Comparison of ENCODE assay signal across 16 mouse cellular contexts in the genomic region with DNA sequence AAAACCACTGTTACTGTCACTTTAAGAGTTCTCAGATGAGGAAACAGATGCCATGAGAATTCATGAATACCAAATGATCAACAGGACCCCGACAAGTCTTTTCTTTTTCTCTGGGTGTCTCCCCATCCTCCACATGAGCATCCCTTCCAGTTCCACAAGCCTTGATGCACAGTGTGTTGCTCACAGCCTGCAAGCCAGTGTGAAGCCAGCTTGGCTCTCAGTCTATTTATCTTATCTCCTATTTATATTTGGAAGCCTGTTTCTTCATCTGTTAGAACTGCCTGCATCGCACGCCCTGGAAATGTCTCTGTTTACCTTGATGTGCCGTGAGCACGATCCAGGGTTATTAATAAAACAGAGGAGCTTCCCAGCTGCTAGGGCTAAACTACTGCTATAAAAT.
DNase-seq lines count a peak whose midpoint lies in the region; ATAC-seq and TF ChIP-seq lines count a peak whose summit lies in the region.
"Had no signal": no experiment of that assay in that cellular context is flagged by ENCODE, and none has a peak within 500 bp of the region (broad histone marks: within the 10 kb centered on the region; RNA-seq: fewer than 3 reads in every experiment).

No protein-coding gene starts in this region.

- intact Hi-C loops in left cerebral cortex, postnatal 4 days (cut with DNase I), result no loop called here
- intact Hi-C loops in left cerebral cortex, postnatal 14 days (cut with DNase I), result no loop called here

- no peaks in the 10 kb centered on the region for H3K9me3 ChIP-seq in forebrain, embryonic 16.5 days (ENCODE audit: control insufficient read depth, low read length)
- H3K9me3 ChIP-seq in limb, embryonic 10.5 days (replicated peaks), result no peaks in the 10 kb centered on the region
- no peaks in the 10 kb centered on the region for H3K9me3 ChIP-seq in liver, embryonic 11.5 days (ENCODE audit: control insufficient read depth, low read length)
- H3K9me3 ChIP-seq: embryonic facial prominence, embryonic 15.5 days; hindbrain, embryonic 13.5 days; limb, embryonic 12.5 days; midbrain, embryonic 13.5 days had no signal

- peak overlapping the region; percentile 31; the same call in 1 of the 2 replicates for H3K27ac ChIP-seq in forebrain, embryonic 16.5 days (ENCODE audit: low read length)
- no peak overlapping the region; the same call in 1 of the 2 replicates for H3K27ac ChIP-seq in layer of hippocampus, adult 2 months
- no peak overlapping the region for H3K27ac ChIP-seq in limb, embryonic 10.5 days
- no peak overlapping the region for H3K27ac ChIP-seq in liver, embryonic 11.5 days (ENCODE audit: low read depth, low read length)
- H3K27ac ChIP-seq: embryonic facial prominence, embryonic 15.5 days; hindbrain, embryonic 13.5 days; limb, embryonic 12.5 days; midbrain, embryonic 13.5 days had no signal

- no peak overlapping the region for H3K4me2 ChIP-seq in forebrain, embryonic 16.5 days (ENCODE audit: low read length)
- no peak overlapping the region for H3K4me2 ChIP-seq in liver, embryonic 11.5 days
- H3K4me2 ChIP-seq: embryonic facial prominence, embryonic 15.5 days; hindbrain, embryonic 13.5 days; limb, embryonic 12.5 days; midbrain, embryonic 13.5 days had no signal

- H3K36me3 ChIP-seq in forebrain, embryonic 16.5 days (ENCODE audit: control insufficient read depth, insufficient read depth), result no peaks in the 10 kb centered on the region
- H3K36me3 ChIP-seq in limb, embryonic 10.5 days, result no peaks in the 10 kb centered on the region
- H3K36me3 ChIP-seq in liver, embryonic 11.5 days (ENCODE audit: control insufficient read depth, insufficient read depth, low read length), result no peaks in the 10 kb centered on the region
- H3K36me3 ChIP-seq: embryonic facial prominence, embryonic 15.5 days; G1E; hindbrain, embryonic 13.5 days; limb, embryonic 12.5 days; midbrain, embryonic 13.5 days had no signal

- TF ChIP-seq CTCF in layer of hippocampus, adult 2 months (conservative IDR thresholded peaks at IDR 0.05), result no peak

- peaks cover 26% of the 10 kb centered on the region for H3K4me1 ChIP-seq in forebrain, embryonic 16.5 days (replicated peaks; ENCODE audit: control insufficient read depth, insufficient read depth, low read length)
- no peaks in the 10 kb centered on the region for H3K4me1 ChIP-seq in limb, embryonic 10.5 days
- no peaks in the 10 kb centered on the region for H3K4me1 ChIP-seq in liver, embryonic 11.5 days (replicated peaks; ENCODE audit: control insufficient read depth, insufficient read depth, low read length)
- H3K4me1 ChIP-seq: embryonic facial prominence, embryonic 15.5 days; limb, embryonic 12.5 days had no signal

- H3K27me3 ChIP-seq in forebrain, embryonic 16.5 days (replicated peaks; ENCODE audit: control insufficient read depth, insufficient read depth, low read length), result no peaks in the 10 kb centered on the region
- H3K27me3 ChIP-seq in limb, embryonic 10.5 days (ENCODE audit: low read depth, poor library complexity, severe bottlenecking), result no peaks in the 10 kb centered on the region
- no peaks in the 10 kb centered on the region for H3K27me3 ChIP-seq in liver, embryonic 11.5 days (replicated peaks; ENCODE audit: control insufficient read depth, insufficient read depth, low read length)
- H3K27me3 ChIP-seq: embryonic facial prominence, embryonic 15.5 days; hindbrain, embryonic 13.5 days; limb, embryonic 12.5 days; midbrain, embryonic 13.5 days had no signal

- WGBS in forebrain, embryonic 16.5 days, result 49% methylated on average over 5 of the region's 5 CpGs
- 90% methylated on average over 5 of the region's 5 CpGs for WGBS in limb, embryonic 10.5 days
- 68% methylated on average over 5 of the region's 5 CpGs for WGBS in liver, embryonic 11.5 days

- peak; percentile 15 for DNase-seq in left cerebral cortex, adult 11 months (ENCODE audit: low spot score)
- DNase-seq in left cerebral cortex, postnatal 4 days, result no peak
- peak; percentile 15 to 63 for DNase-seq in layer of hippocampus, adult 2 months (ENCODE audit: low spot score in 2 of 2)
- peak; percentile 47 to 69 for DNase-seq in left cerebral cortex, postnatal 14 days (ENCODE audit: low spot score in 2 of 2)
- no peak for DNase-seq in embryo, embryonic 10.5 days (ENCODE audit: low spot score)
- no peak for DNase-seq in limb, embryonic 10.5 days (ENCODE audit: low spot score)
- no peak for DNase-seq in liver, embryonic 11.5 days (ENCODE audit: low spot score)
- DNase-seq: cerebellum, adult 18-20 months; kidney, postnatal 25 days had no signal

- no peak overlapping the region for H3K4me3 ChIP-seq in forebrain, embryonic 16.5 days (replicated peaks; ENCODE audit: low read length)
- H3K4me3 ChIP-seq in layer of hippocampus, adult 2 months, result no peak overlapping the region
- H3K4me3 ChIP-seq in limb, embryonic 10.5 days, result no peak overlapping the region
- no peak overlapping the region for H3K4me3 ChIP-seq in liver, embryonic 11.5 days (ENCODE audit: low read depth, low read length)
- H3K4me3 ChIP-seq: embryonic facial prominence, embryonic 15.5 days; hindbrain, embryonic 13.5 days; limb, embryonic 12.5 days; midbrain, embryonic 13.5 days had no signal

- ATAC-seq in forebrain, embryonic 16.5 days, result peak; percentile 80
- no peak for ATAC-seq in liver, embryonic 11.5 days (replicated peaks; ENCODE audit: low FRiP score)
- ATAC-seq: intestine, postnatal 0 days; midbrain, embryonic 13.5 days had no signal

- H3K9ac ChIP-seq in forebrain, embryonic 16.5 days (replicated peaks; ENCODE audit: low read depth, low read length), result no peak overlapping the region
- H3K9ac ChIP-seq in liver, embryonic 11.5 days (ENCODE audit: low read depth, low read length), result no peak overlapping the region
- H3K9ac ChIP-seq: embryonic facial prominence, embryonic 15.5 days; hindbrain, embryonic 13.5 days; limb, embryonic 12.5 days; midbrain, embryonic 13.5 days had no signal

Comparison
In these comparisons a context has a peak if more than half of its experiments do, and no peak if none do; other contexts are left out.
1. DNase-seq: peak in left cerebral cortex, adult 11 months (single experiment), layer of hippocampus, adult 2 months (2 of 2) and left cerebral cortex, postnatal 14 days (2 of 2); none in left cerebral cortex, postnatal 4 days (single experiment), embryo, embryonic 10.5 days (single experiment), limb, embryonic 10.5 days (single experiment) and liver, embryonic 11.5 days (single experiment).